Mouse (Mus musculus): Measurements from ENCODE around the gene B3gat1. TPM values are rescaled to one million over a fixed set of nuclear protein-coding genes. Genes with fewer than 3 reads are reported as not detected.
A peak's percentile ranks its signal among the peaks of the same experiment; 100 is the strongest.

Gene B3gat1
- total and polyA plus RNA-seq, 2 experiments from 2014 or later: 42.0 to 149 TPM

GRCm38 (mm10) chr9:26798731-26799130 lies 65.2 kb downstream of the B3gat1 start:
- Histone ChIP-seq H3K27me3 (ENCODE audit: insufficient read depth, low read length) (no peaks in the 10 kb centered on the region), H3K9me3 (ENCODE audit: low read length) (no peaks in the 10 kb centered on the region), H3K9ac (no peak overlapping the region), H3K4me1 (ENCODE audit: insufficient read depth) (no peaks in the 10 kb centered on the region), H3K36me3 (ENCODE audit: insufficient read depth) (no peaks in the 10 kb centered on the region), H3K4me2 (ENCODE audit: low read depth) (no peak overlapping the region), H3K27ac (ENCODE audit: low read depth, low read length) (no peak overlapping the region), H3K4me3 (ENCODE audit: low read depth, low read length) (no peak overlapping the region)
- ATAC-seq (no peak), DNase-seq (no peak)
- no peak for TF ChIP-seq CTCF (IDR thresholded peaks at IDR 0.05; ENCODE audit: low read depth)
- 91% methylated on average over 1 of the region's 1 CpGs for WGBS

- WGBS: 97% methylated on average over 2 of the region's 2 CpGs
- ATAC-seq (no peak), DNase-seq (no peak)
- H3K4me2 ChIP-seq (ENCODE audit: low read depth): no peak overlapping the region
- no peaks in the 10 kb centered on the region for H3K36me3 ChIP-seq (ENCODE audit: insufficient read depth)
- H3K9ac ChIP-seq: no peak overlapping the region
- no peaks in the 10 kb centered on the region for H3K9me3 ChIP-seq (ENCODE audit: low read length)
- H3K4me1 ChIP-seq (ENCODE audit: insufficient read depth): no peaks in the 10 kb centered on the region
- H3K4me3 ChIP-seq (ENCODE audit: low read depth, low read length): no peak overlapping the region
- TF ChIP-seq CTCF (IDR thresholded peaks at IDR 0.05; ENCODE audit: low read depth): no peak
- no peak overlapping the region for H3K27ac ChIP-seq (ENCODE audit: low read depth, low read length)
- H3K27me3 ChIP-seq (ENCODE audit: insufficient read depth, low read length): no peaks in the 10 kb centered on the region
These were observed 66.8 kb downstream of the B3gat1 start for GRCm38 (mm10) chr9:26800357-26800756.

GRCm38 (mm10) chr9:26804321-26804720 lies 70.8 kb downstream of the B3gat1 start:
- H3K27ac ChIP-seq (ENCODE audit: low read depth, low read length): no peak overlapping the region
- no peak overlapping the region for H3K4me2 ChIP-seq (ENCODE audit: low read depth)
- no peak for TF ChIP-seq CTCF (IDR thresholded peaks at IDR 0.05; ENCODE audit: low read depth)
- H3K9ac ChIP-seq: no peak overlapping the region
- no peaks in the 10 kb centered on the region for H3K36me3 ChIP-seq (ENCODE audit: insufficient read depth)
- H3K4me1 ChIP-seq (ENCODE audit: insufficient read depth): no peaks in the 10 kb centered on the region
- H3K4me3 ChIP-seq (ENCODE audit: low read depth, low read length): no peak overlapping the region
- H3K9me3 ChIP-seq (ENCODE audit: low read length): no peaks in the 10 kb centered on the region
- no peaks in the 10 kb centered on the region for H3K27me3 ChIP-seq (ENCODE audit: insufficient read depth, low read length)
- ATAC-seq: no peak
- DNase-seq: no peak

GRCm38 (mm10) chr9:26805935-26806666 lies 72.6 kb downstream of the B3gat1 start, which contains the start of gene Glb1l2:
Glb1l2 (minus strand) TSS chr9:26806468.
- H3K27me3 ChIP-seq (ENCODE audit: insufficient read depth, low read length): no peaks in the 10 kb centered on the region

GRCm38 (mm10) chr9:26808735-26809134 lies 75.2 kb downstream of the B3gat1 start:
- Histone ChIP-seq H3K36me3 (ENCODE audit: insufficient read depth) (no peaks in the 10 kb centered on the region), H3K27ac (ENCODE audit: low read depth, low read length) (no peak overlapping the region), H3K27me3 (ENCODE audit: insufficient read depth, low read length) (no peaks in the 10 kb centered on the region), H3K9ac (no peak overlapping the region), H3K4me3 (ENCODE audit: low read depth, low read length) (no peak overlapping the region), H3K4me1 (ENCODE audit: insufficient read depth) (no peaks in the 10 kb centered on the region), H3K4me2 (ENCODE audit: low read depth) (no peak overlapping the region), H3K9me3 (ENCODE audit: low read length) (no peaks in the 10 kb centered on the region)
- TF ChIP-seq CTCF (IDR thresholded peaks at IDR 0.05; ENCODE audit: low read depth): no peak
- DNase-seq: no peak
- no peak for ATAC-seq
- 77% methylated on average over 2 of the region's 2 CpGs for WGBS

More at GRCm38 (mm10) chr9:26805935-26806666, 72.6 kb downstream of the B3gat1 start, which contains the start of gene Glb1l2:
- Histone ChIP-seq H3K36me3 (ENCODE audit: insufficient read depth) (no peaks in the 10 kb centered on the region), H3K27ac (ENCODE audit: low read depth, low read length) (peak within 1 kb of the TSS; percentile 54; the same call in 1 of the 2 replicates), H3K4me3 (ENCODE audit: low read depth, low read length) (peak within 1 kb of the TSS; percentile 45), H3K9ac (peak within 1 kb of the TSS; percentile 51), H3K9me3 (ENCODE audit: low read length) (no peaks in the 10 kb centered on the region), H3K4me1 (ENCODE audit: insufficient read depth) (no peaks in the 10 kb centered on the region), H3K4me2 (ENCODE audit: low read depth) (peak within 1 kb of the TSS; percentile 83)
- ATAC-seq: peak; percentile 100
- WGBS: 4% methylated on average over 33 of the region's 33 CpGs
- TF ChIP-seq CTCF (IDR thresholded peaks at IDR 0.05; ENCODE audit: low read depth): peak; percentile 27
- DNase-seq: peak; percentile 92

Other genes starting within 250 kb of the B3gat1 start
- gene Glb1l2, start 72.7 kb downstream of the B3gat1 start, total RNA-seq (2014; rRNA removed): 2.8 and 2.9 TPM in 2 replicates
- gene Glb1l2, start 72.7 kb downstream of the B3gat1 start, polyA plus RNA-seq (2015; fragmentation: Nextera tagmentation; extraction: Ambion mirVana): 1.7 and 1.9 TPM in 2 replicates
- gene Glb1l3, start 127.2 kb downstream of the B3gat1 start, total RNA-seq (2014; rRNA removed): 0.23 TPM in 1 of 2 replicates, not detected in the other
- gene Glb1l3, start 127.2 kb downstream of the B3gat1 start, polyA plus RNA-seq (2015; fragmentation: Nextera tagmentation; extraction: Ambion mirVana): 0.14 TPM in 1 of 2 replicates, not detected in the other
- gene Gm1110, start 189.4 kb downstream of the B3gat1 start, total RNA-seq (2014; rRNA removed): 0.33 TPM in 1 of 2 replicates, not detected in the other
- 0.43 and 0.90 TPM in 2 replicates for gene Gm1110, start 189.4 kb downstream of the B3gat1 start, polyA plus RNA-seq (2015; fragmentation: Nextera tagmentation; extraction: Ambion mirVana)